Mouse (Mus musculus): Measurements from ENCODE around the gene Lce1m.

DNA sequence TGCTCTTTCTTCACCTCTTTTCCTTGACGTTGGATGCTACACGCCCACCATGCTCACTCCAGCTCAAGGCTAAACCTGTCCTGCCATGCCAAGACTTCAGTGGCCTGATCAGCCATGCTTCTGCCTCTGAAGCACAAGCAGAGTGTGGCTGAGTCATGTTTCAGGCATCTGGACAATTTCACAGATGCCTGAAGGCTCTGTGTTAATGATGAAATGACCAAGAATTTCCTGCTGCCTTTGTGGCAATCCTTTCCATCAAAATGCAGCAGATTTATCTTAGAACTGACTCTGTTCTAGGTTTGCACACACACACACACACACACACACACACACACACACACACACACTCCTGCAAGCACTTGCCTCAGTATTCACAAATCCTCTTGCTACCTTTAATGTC is 6.6 kb upstream of the Lce1m start:
- TF ChIP-seq POLR2A (IDR thresholded peaks at IDR 0.05; ENCODE audit: insufficient read length, low read depth) (no peak), POLR2AphosphoS2 (IDR thresholded peaks at IDR 0.05; ENCODE audit: insufficient read length, low read depth) (no peak), TCF12 (IDR thresholded peaks at IDR 0.05; ENCODE audit: insufficient read depth, poor library complexity, severe bottlenecking) (no peak), E2F4 (IDR thresholded peaks at IDR 0.05; ENCODE audit: insufficient read depth) (no peak)

Measured in myocyte (in vitro differentiated cells).